Mouse (Mus musculus): ENCODE results near the gene Mt1. TPM values are rescaled to one million over a fixed set of nuclear protein-coding genes. Genes with fewer than 3 reads are reported as not detected.
"Not testable (repeated sequence)": the region's sequence is repeated elsewhere in the genome, so short reads cannot be mapped to it uniquely, and the experiment has no call there.

Gene Mt1
- 519 and 582 TPM in 2 replicates for polyA plus RNA-seq (2015; fragmentation: Nextera tagmentation; extraction: Ambion mirVana)

DNA sequence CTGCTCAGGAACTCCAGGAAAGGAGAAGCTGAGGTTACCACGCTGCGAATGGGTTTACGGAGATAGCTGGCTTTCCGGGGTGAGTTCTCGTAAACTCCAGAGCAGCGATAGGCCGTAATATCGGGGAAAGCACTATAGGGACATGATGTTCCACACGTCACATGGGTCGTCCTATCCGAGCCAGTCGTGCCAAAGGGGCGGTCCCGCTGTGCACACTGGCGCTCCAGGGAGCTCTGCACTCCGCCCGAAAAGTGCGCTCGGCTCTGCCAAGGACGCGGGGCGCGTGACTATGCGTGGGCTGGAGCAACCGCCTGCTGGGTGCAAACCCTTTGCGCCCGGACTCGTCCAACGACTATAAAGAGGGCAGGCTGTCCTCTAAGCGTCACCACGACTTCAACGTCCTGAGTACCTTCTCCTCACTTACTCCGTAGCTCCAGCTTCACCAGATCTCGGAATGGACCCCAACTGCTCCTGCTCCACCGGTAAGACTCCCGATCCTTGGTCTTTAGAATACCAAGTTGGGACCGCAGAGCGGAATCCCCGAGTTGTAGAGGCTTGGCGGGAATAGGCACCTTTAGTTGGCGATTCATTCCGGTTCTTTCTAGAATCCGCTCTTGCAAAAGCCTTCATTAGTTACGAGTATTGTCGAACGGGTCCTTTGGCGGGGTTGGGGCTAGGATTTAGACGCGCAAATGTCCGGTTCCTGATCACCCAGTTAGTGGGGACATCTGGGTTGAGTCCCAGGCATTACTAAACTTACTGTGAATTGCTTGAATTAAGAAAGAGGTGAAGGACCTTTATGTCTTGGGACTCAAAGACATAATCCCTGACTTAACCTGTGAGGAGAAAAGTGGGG is at the start of gene Mt1:
Mt1 (plus strand) TSS at position 226 of the 856 bp plus-strand sequence.
- Histone ChIP-seq H3K4me1 (peaks cover 36% of the 10 kb centered on the region), H3K4me2 (peak within 1 kb of the TSS; percentile 90), H3K36me3 (no peaks in the 10 kb centered on the region), H3K9me3 (replicated peaks) (no peaks in the 10 kb centered on the region), H3K27me3 (peaks cover 97% of the 10 kb centered on the region), H3K27ac (peak within 1 kb of the TSS; percentile 54; the same call in 1 of the 2 replicates), H3K4me3 (replicated peaks) (peak within 1 kb of the TSS; percentile 52), H3K9ac (peak within 1 kb of the TSS; percentile 46)
- peak; percentile 88 for ATAC-seq (replicated peaks; ENCODE audit: low FRiP score)
- under 1% methylated on average over 50 of the region's 50 CpGs for WGBS

DNA sequence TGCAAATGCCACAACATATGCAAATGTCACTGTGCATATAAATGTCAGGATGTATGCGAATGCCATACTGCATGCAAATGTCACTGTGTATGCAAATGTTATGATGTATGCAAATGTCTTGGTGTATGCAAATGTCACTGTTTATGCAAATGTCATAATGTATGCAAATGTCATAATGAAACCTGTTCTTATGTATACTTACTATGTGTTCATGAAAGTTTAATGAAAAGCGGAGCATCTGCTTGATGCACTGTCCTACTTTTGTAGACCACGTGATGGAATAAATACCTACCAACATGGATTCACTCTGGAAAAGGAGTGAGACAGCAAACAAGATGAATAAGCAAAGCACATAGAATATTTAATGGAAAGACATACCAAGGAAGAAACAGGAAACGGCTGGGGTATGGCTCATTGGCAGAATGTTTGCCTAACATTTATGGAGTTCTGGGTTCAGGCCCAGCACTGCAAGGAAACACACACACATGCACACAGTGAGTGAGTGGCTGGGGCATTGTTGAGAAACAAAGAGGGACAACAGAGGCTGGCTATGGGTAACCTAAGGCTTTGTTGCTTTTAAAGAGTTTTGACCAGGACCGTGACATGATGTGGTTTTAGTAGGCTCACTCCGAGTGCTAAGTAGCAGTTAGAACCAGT is 49.6 kb upstream of the Mt1 start:
- Histone ChIP-seq H3K4me2 (no peak overlapping the region), H3K9ac (no peak overlapping the region), H3K4me1 (no peaks in the 10 kb centered on the region), H3K27ac (no peak overlapping the region), H3K27me3 (no peaks in the 10 kb centered on the region), H3K36me3 (no peaks in the 10 kb centered on the region), H3K4me3 (replicated peaks) (no peak overlapping the region), H3K9me3 (replicated peaks) (no peaks in the 10 kb centered on the region)
- 88% methylated on average over 6 of the region's 6 CpGs for WGBS
- no peak for ATAC-seq (replicated peaks; ENCODE audit: low FRiP score)

- Histone ChIP-seq H3K9ac (no peak overlapping the region), H3K4me1 (no peaks in the 10 kb centered on the region), H3K27me3 (no peaks in the 10 kb centered on the region), H3K4me3 (replicated peaks) (no peak overlapping the region), H3K36me3 (no peaks in the 10 kb centered on the region), H3K27ac (no peak overlapping the region), H3K4me2 (no peak overlapping the region), H3K9me3 (replicated peaks) (no peaks in the 10 kb centered on the region)
- ATAC-seq (replicated peaks; ENCODE audit: low FRiP score) = no peak
- 72% methylated on average over 4 of the region's 4 CpGs for WGBS
Measured at GRCm38 (mm10) chr8:94130126-94130525, 48.8 kb upstream of the Mt1 start.

DNA sequence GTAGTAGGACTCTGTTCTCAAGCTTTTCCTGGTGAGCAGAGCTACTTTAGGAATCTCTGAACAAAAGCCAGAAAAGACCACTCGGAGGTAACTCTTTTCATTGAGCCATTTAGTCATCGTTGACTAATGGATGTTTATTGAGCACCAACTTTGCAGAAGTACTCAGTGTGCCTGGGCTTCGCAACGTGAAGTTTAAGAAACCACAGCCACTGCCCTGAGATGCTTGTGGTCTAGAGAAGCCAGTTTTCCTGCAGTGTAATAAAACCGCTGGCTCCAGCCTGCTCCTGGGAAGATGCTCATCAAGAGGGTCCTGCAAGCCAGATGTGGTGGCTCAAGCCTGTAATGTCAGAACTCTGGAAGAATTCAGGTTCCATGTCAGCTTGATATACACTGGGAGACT is 46.8 kb upstream of the Mt1 start:
- Histone ChIP-seq H3K27ac (no peak overlapping the region), H3K4me1 (no peaks in the 10 kb centered on the region), H3K4me2 (no peak overlapping the region), H3K27me3 (no peaks in the 10 kb centered on the region), H3K36me3 (no peaks in the 10 kb centered on the region), H3K9me3 (replicated peaks) (no peaks in the 10 kb centered on the region), H3K9ac (no peak overlapping the region), H3K4me3 (replicated peaks) (no peak overlapping the region)
- WGBS = 67% methylated on average over 5 of the region's 5 CpGs
- no peak for ATAC-seq (replicated peaks; ENCODE audit: low FRiP score)

- H3K4me3 ChIP-seq (replicated peaks); H3K27ac ChIP-seq; H3K36me3 ChIP-seq; H3K9me3 ChIP-seq (replicated peaks); H3K27me3 ChIP-seq; H3K4me2 ChIP-seq; ATAC-seq (replicated peaks; ENCODE audit: low FRiP score); H3K9ac ChIP-seq; H3K4me1 ChIP-seq: not testable (repeated sequence)
- WGBS = 40% methylated on average over 3 of the region's 3 CpGs
Measured at GRCm38 (mm10) chr8:94134601-94135000, 44.3 kb upstream of the Mt1 start.

GRCm38 (mm10) chr8:94135556-94135955 is 43.3 kb upstream of the Mt1 start:
- no peak overlapping the region for H3K4me3 ChIP-seq (replicated peaks)
- ATAC-seq (replicated peaks; ENCODE audit: low FRiP score) = no peak
- no peak overlapping the region for H3K4me2 ChIP-seq
- H3K36me3 ChIP-seq = no peaks in the 10 kb centered on the region
- no peak overlapping the region for H3K9ac ChIP-seq
- H3K4me1 ChIP-seq = no peaks in the 10 kb centered on the region
- no peaks in the 10 kb centered on the region for H3K9me3 ChIP-seq (replicated peaks)
- H3K27me3 ChIP-seq = no peaks in the 10 kb centered on the region
- H3K27ac ChIP-seq = no peak overlapping the region
- WGBS = 89% methylated on average over 6 of the region's 6 CpGs

GRCm38 (mm10) chr8:94136192-94136591 is 42.7 kb upstream of the Mt1 start:
- no peaks in the 10 kb centered on the region for H3K27me3 ChIP-seq
- no peak overlapping the region for H3K27ac ChIP-seq
- WGBS = 58% methylated on average over 7 of the region's 7 CpGs
- no peak overlapping the region for H3K4me3 ChIP-seq (replicated peaks)
- ATAC-seq (replicated peaks; ENCODE audit: low FRiP score) = no peak
- H3K9ac ChIP-seq = no peak overlapping the region
- no peaks in the 10 kb centered on the region for H3K36me3 ChIP-seq
- no peak overlapping the region for H3K4me2 ChIP-seq
- H3K9me3 ChIP-seq (replicated peaks) = no peaks in the 10 kb centered on the region
- no peaks in the 10 kb centered on the region for H3K4me1 ChIP-seq

DNA sequence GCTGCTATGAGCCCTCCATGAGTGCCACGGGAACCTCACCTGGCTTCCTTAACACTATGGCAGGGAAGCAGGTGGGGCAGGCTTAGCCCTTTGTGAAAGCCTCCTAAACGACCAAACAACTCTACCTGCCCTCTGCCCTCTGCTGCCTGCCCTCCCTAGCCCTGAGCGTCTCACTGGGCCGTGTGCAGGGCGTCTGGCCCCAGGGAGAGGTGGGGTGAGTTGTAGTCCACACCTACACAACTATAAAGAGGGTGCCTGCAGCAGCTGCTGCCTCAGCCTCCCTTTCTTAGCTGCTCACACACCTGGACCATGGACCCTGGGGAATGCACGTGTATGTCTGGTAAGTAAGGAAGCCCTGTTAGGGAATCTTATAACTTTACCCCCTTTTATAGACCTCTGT is 41.9 kb upstream of the Mt1 start, which contains the start of gene Mt4:
Mt4 (plus strand) TSS at position 265 of the 400 bp plus-strand sequence.
- no peak within 1 kb of the TSS for H3K27ac ChIP-seq
- 37% methylated on average over 6 of the region's 6 CpGs for WGBS
- no peaks in the 10 kb centered on the region for H3K9me3 ChIP-seq (replicated peaks)
- H3K27me3 ChIP-seq = no peaks in the 10 kb centered on the region
- H3K4me3 ChIP-seq (replicated peaks) = no peak within 1 kb of the TSS
- no peaks in the 10 kb centered on the region for H3K36me3 ChIP-seq
- H3K4me1 ChIP-seq = no peaks in the 10 kb centered on the region
- H3K9ac ChIP-seq = no peak within 1 kb of the TSS
- no peak for ATAC-seq (replicated peaks; ENCODE audit: low FRiP score)
- H3K4me2 ChIP-seq = no peak within 1 kb of the TSS

DNA sequence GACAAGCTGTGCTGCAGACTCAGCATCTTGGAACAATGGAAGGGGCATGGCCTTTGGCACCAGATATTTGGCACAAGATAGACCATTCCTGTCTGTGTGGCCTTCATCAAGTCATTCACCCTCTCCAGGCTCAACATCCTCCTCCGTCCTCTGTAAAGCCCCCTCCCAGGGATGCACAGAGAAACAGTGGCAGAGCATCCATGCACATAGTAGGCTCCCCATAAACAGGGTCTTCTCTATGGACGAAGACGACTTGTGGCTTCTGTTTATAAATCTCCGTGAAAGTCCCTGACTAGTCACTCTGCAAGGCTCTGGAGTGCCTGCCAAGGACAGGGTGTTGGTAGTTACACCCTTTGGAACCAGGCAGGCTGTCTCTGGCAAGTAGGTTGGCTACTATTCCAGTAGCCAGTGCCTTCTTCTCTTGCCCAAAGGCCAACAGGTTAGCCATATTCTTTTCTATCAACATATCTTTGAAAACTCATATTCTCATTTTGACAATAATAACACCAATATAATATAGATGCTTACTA is 38.6 kb upstream of the Mt1 start:
- Histone ChIP-seq H3K4me3 (replicated peaks) (no peak overlapping the region), H3K4me1 (no peaks in the 10 kb centered on the region), H3K9ac (no peak overlapping the region), H3K36me3 (no peaks in the 10 kb centered on the region), H3K27ac (no peak overlapping the region), H3K4me2 (no peak overlapping the region), H3K9me3 (replicated peaks) (no peaks in the 10 kb centered on the region), H3K27me3 (no peaks in the 10 kb centered on the region)
- 90% methylated on average over 4 of the region's 4 CpGs for WGBS
- ATAC-seq (replicated peaks; ENCODE audit: low FRiP score) = no peak

DNA sequence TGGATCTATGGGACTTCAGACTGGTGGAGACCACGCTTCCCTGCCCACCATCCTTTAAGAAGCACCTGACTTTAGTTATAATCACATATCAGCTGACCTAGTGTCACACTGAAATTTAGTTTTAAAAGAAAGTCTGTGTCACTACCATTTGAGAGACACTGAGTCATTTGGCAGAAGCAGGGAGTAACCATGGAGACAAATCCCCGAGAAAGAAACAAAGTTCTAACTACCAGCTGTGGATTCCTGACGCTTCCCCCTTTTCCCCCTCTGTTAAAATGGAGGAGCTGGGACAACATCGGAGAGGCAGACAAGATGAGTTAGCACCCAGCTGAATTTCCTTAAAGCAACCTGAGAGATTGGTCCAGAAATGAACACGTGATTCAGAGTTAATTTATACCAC is 30.6 kb upstream of the Mt1 start:
- H3K27me3 ChIP-seq = peaks cover 11% of the 10 kb centered on the region
- H3K27ac ChIP-seq = no peak overlapping the region
- no peak for ATAC-seq (replicated peaks; ENCODE audit: low FRiP score)
- H3K4me1 ChIP-seq = peaks cover 11% of the 10 kb centered on the region
- no peak overlapping the region for H3K4me2 ChIP-seq
- no peaks in the 10 kb centered on the region for H3K36me3 ChIP-seq
- H3K4me3 ChIP-seq (replicated peaks) = no peak overlapping the region
- H3K9ac ChIP-seq = no peak overlapping the region
- WGBS = 56% methylated on average over 5 of the region's 5 CpGs
- no peaks in the 10 kb centered on the region for H3K9me3 ChIP-seq (replicated peaks)

DNA sequence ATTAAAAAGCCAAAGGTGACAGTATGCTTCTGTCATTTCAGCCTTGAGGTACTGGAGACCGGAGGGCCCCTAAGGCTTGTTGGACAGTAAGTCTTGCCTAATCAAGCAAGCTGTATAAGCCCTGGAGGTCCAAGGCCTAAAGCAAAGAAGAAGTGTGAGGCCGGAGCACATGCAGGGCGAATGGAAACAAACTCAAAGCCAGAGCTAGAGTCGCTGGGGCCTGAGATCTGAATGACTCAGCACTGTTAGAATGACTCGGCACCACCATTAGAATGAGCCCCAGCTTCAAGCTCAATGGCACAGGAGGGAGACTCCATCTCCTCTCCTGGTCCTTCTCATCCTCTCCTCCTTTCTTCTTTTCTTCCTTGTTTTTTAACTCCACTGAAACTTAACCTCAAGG is 28.0 kb upstream of the Mt1 start:
- H3K27me3 ChIP-seq = peaks cover 18% of the 10 kb centered on the region
- no peak overlapping the region for H3K4me3 ChIP-seq (replicated peaks)
- WGBS = 69% methylated on average over 5 of the region's 5 CpGs
- no peak overlapping the region for H3K4me2 ChIP-seq
- no peaks in the 10 kb centered on the region for H3K36me3 ChIP-seq
- no peaks in the 10 kb centered on the region for H3K9me3 ChIP-seq (replicated peaks)
- ATAC-seq (replicated peaks; ENCODE audit: low FRiP score) = no peak
- H3K9ac ChIP-seq = no peak overlapping the region
- no peak overlapping the region for H3K27ac ChIP-seq
- H3K4me1 ChIP-seq = peaks cover 25% of the 10 kb centered on the region

Data from kidney, embryonic 15.5 days (tissue).